10 mouse cellular contexts compared by ENCODE assay signal in genomic region chr13:45931891-45932290, GRCm38 (mm10). TPM values are rescaled to one million over a fixed set of nuclear protein-coding genes. Genes with fewer than 3 reads are reported as not detected.
DNase-seq lines count a peak whose midpoint lies in the region; TF ChIP-seq lines count a peak whose summit lies in the region.
"Had no signal": no experiment of that assay in that cellular context is flagged by ENCODE, and none has a peak within 500 bp of the region (broad histone marks: within the 10 kb centered on the region; RNA-seq: fewer than 3 reads in every experiment).

No protein-coding gene starts in this region.

- H3K4me1 ChIP-seq in lung, adult 2 months (ENCODE audit: control insufficient read depth, insufficient read depth, low read length) = peaks cover 3% of the 10 kb centered on the region; the same call in 1 of the 2 replicates
- H3K4me1 ChIP-seq: limb, embryonic 13.5 days had no signal

- H3K4me3 ChIP-seq in lung, adult 2 months (replicated peaks; ENCODE audit: extremely low read depth, low read depth, low read length) = no peak overlapping the region
- H3K4me3 ChIP-seq: limb, embryonic 13.5 days had no signal

- DNase-seq in cerebellum, postnatal 14 days = peak; percentile 24 to 52
- no peak for DNase-seq in cerebellum, postnatal 36 days
- no peak for DNase-seq in lung, adult 2 months
- no peak for DNase-seq in lung, postnatal 25 days (ENCODE audit: low spot score)
- DNase-seq in ES-CJ7 (ENCODE audit: low read depth, low spot score) = peak; percentile 44
- peak; percentile 43 for DNase-seq in naive thymus-derived CD4-positive, alpha-beta T cell, adult 2 months (ENCODE audit: low read depth)
- DNase-seq in urinary bladder, postnatal 4 days (ENCODE audit: low spot score in 2 of 2) = no peak
- DNase-seq in embryo, embryonic 9.5 days (ENCODE audit: extremely low spot score) = no peak
- DNase-seq: cerebellum, adult 9-11 months had no signal

- TF ChIP-seq CTCF in lung, adult 2 months (IDR thresholded peaks at IDR 0.05; ENCODE audit: insufficient read depth, low read length) = peak; percentile 33

- no peak for TF ChIP-seq POLR2A in lung, adult 2 months (IDR thresholded peaks at IDR 0.05; ENCODE audit: borderline replicate concordance, extremely low read depth, low read depth, low read length)

- WGBS in lung, adult 2 months = 52% methylated on average over 1 of the region's 1 CpGs

RNA-seq across cellular contexts. Expression of gene Atxn1, which starts 32.9 kb away (rescaled TPM):
- 16.7 and 19.8 TPM in 2 replicates for polyA plus RNA-seq in lung, adult 2 months (2012; rRNA removed)

Comparison
In these comparisons a context has a peak if more than half of its experiments do, and no peak if none do; other contexts are left out.
1. DNase-seq: peak in cerebellum, postnatal 14 days (2 of 2), ES-CJ7 (single experiment) and naive thymus-derived CD4-positive, alpha-beta T cell, adult 2 months (single experiment); none in cerebellum, postnatal 36 days (0 of 2), lung, adult 2 months (single experiment), lung, postnatal 25 days (single experiment), urinary bladder, postnatal 4 days (0 of 2) and embryo, embryonic 9.5 days (single experiment).